Mouse (Mus musculus) stomach, postnatal 0 days (tissue): ENCODE results near the gene Nup107.

Experiments used
- CTCF ChIP-seq: IDR thresholded peaks from 2 replicates; pipeline ENCODE4 v1.5.1; 2016; ENCODE audit warnings: antibody characterized with exemption, low read depth, mild to moderate bottlenecking, moderate library complexity
- EP300 ChIP-seq: optimal IDR thresholded peaks from 2 replicates; pipeline ENCODE3; 2016; ENCODE audit warnings: antibody characterized with exemption

DNA sequence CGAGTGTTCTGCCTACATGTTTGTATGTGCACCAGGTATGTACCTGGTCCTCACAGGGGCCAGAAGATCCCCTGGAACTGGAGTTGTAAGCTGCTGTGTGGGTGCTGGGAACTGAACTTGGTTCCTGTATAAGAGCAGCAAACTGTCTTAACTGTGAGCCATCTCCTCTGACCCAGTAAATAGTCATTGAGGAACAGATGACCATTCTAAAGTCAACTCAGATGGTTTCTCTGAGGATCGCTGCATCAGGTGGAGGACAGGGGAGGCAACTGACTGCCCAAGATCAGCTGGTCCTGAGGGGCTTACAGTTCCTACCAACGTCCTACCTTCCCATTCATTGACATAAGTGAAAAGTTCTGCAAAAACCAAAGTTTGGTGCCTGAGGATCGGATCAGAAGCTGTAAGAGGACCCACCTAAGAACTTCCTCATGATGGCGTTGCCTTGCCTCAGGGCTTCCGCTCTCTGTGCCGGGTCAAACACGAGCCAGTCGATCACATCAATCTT, 31.6 kb downstream of the Nup107 start:
- TF ChIP-seq CTCF, result no peak
- no peak for TF ChIP-seq EP300
